Mouse (Mus musculus): ENCODE measurements around the gene Tmem145.

Gene Tmem145

DNA sequence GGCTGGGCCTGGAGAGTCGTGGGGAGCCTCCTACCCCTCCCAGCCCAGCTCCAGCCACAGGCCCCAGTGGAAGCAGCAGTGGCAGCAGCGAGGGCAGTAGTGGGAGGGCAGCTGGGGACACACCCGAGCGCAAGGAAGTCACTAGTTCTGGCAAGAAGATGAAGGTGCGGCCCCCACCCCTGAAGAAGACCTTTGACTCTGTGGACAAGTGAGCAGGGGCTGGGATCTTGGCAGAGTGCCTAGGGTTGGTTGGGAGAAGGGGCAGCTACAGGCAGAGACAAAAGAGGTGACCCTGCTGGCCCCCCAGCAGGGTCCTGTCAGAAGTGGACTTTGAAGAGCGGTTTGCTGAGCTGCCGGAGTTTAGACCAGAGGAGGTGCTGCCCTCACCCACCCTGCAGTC lies 13.8 kb upstream of the Tmem145 start:
- no peak for DNase-seq (ENCODE audit: low spot score)

- no peak for DNase-seq (ENCODE audit: low spot score)
These were observed 12.6 kb upstream of the Tmem145 start for GRCm38 (mm10) chr7:25293191-25293739.

GRCm38 (mm10) chr7:25294495-25294894 lies 11.4 kb upstream of the Tmem145 start:
- DNase-seq (ENCODE audit: low spot score): no peak

GRCm38 (mm10) chr7:25294960-25295722 lies 10.8 kb upstream of the Tmem145 start:
- DNase-seq (ENCODE audit: low spot score): no peak

- DNase-seq (ENCODE audit: low spot score): no peak
These were observed 8.9 kb upstream of the Tmem145 start for GRCm38 (mm10) chr7:25296945-25297453.

- peak; percentile 84 for DNase-seq (ENCODE audit: low spot score)
These were observed 8.2 kb upstream of the Tmem145 start, which contains the start of gene Pafah1b3 for GRCm38 (mm10) chr7:25297454-25298325. Gene Pafah1b3 (minus strand): TSS chr7:25297986.

- no peak for DNase-seq (ENCODE audit: low spot score)
These were observed 4.8 kb upstream of the Tmem145 start, which contains the start of gene Prr19 for GRCm38 (mm10) chr7:25301063-25301462. Gene Prr19 (plus strand): TSS chr7:25301411.

DNA sequence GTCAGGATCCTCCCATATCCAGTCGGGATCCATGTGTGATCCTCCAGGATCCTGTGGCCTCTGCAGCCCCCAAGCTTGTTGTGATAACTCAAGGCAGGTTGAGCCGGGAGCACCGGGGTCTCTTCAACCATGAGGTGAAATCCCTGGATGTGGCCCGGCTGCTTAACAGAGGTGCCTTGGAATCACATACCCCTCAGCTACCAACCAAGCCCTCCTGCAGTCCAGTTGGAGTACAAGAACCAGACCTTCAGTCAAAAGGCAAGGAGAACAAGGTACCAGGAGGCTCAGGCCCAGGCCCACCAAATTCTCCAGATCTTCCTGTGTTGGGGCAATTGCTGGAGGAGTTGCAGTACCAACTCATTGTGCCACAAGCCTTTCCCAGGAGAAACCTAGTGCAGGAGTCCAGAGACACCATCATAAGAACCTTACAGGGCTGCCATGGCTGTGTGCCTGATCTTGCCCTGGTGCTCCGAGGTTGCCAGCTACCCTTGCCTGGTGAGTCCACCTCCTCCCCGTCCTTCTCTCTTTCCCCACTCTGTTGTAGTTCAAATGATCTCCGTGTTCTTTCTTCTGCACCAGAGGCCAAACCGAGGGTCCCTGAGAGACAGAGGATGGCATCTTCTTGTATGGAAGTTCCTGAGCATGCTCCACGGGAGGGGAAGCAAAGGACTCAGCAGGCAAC lies 2.8 kb upstream of the Tmem145 start:
- DNase-seq (ENCODE audit: low spot score): no peak

- DNase-seq (ENCODE audit: low spot score): no peak
These were observed 2.3 kb upstream of the Tmem145 start for GRCm38 (mm10) chr7:25303685-25304006.

- DNase-seq (ENCODE audit: low spot score): no peak
These were observed 425 bp upstream of the Tmem145 start for GRCm38 (mm10) chr7:25305481-25305880.

GRCm38 (mm10) chr7:25306614-25306996 lies 699 bp downstream of the Tmem145 start:
- no peak for DNase-seq (ENCODE audit: low spot score)

DNA sequence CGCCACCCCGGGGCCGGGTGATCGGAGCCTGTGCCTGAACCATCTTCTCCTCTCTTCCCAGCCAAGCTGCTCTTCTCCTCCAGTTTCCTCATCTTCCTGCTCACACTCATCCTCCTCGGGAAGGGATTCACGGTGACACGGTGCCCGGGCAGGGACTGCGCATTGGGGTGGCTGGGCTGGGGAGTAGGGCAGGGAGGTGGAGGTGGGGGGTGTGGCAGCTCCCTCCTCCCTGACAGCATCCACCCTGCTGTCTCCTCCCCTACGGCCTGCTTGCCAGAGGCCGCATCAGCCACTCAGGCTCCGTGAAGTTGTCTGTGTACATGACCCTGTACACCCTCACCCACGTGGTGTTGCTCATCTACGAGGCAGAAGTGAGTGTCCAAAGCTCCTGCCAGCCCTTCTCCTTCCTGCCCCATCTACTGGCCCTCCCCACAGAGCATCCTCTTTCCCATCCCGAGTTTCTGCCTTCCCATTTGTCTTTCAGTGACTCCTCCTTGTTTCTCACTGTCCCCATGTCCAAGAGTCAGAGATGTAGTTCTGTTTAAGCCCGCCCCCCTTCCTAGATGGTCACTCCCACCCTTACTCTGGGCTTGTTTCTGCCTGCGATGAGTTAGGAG lies 2.9 kb downstream of the Tmem145 start:
- no peak for DNase-seq (ENCODE audit: low spot score)

DNA sequence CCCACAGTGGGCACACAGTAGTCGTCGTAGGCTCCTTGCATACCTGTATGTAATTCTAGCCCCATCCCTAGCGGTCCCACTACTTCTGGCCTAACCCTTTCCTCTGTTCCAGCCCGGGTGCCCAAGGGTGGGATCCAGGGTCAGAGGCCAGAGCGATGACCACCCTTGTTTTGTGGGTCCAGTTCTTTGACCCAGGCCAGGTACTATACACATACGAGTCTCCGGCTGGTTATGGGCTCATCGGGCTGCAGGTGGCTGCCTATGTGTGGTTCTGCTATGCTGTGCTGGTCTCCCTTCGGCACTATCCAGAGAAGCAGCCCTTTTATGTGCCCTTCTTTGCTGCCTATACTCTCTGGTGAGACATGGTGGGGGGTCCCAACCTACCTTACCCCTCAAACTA lies 3.5 kb downstream of the Tmem145 start:
- no peak for DNase-seq (ENCODE audit: low spot score)

DNA sequence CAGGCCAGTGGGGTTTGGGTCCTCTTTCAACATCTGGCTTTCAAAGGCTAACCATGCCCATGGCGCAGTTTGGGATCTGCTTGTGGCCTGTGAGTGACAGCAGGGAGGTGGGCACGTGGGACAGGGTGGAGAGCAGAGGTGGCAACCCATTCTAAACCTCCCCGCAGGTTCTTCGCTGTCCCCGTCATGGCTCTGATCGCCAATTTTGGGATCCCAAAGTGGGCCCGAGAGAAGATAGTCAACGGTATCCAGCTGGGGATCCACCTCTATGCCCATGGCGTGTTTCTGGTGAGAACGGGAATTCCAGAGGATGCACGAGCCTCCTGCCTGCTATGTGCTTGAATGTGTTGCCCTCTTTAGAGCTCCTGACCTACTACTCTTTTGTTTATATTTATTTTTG lies 5.3 kb downstream of the Tmem145 start:
- no peak for DNase-seq (ENCODE audit: low spot score)

DNA sequence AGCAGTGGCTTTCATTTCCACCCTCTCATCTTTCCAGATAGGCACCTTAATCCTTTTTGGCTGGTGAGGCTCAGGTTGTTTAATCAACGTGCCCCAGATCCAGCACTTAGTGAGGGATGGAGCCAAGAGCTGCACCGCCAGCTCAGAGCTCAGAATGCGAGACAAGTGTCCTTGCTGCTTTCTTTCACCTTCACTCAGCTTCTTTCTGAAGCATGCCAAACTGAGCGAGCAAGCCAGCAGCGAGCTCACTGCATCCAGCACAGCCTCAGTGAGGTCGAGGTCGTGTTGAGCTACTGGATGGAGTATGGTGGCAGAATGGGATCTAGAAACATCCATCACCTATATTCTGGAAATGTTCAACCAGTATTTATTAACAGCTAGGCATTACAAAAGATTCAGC lies 7.4 kb downstream of the Tmem145 start:
- no peak for DNase-seq (ENCODE audit: low spot score)

DNA sequence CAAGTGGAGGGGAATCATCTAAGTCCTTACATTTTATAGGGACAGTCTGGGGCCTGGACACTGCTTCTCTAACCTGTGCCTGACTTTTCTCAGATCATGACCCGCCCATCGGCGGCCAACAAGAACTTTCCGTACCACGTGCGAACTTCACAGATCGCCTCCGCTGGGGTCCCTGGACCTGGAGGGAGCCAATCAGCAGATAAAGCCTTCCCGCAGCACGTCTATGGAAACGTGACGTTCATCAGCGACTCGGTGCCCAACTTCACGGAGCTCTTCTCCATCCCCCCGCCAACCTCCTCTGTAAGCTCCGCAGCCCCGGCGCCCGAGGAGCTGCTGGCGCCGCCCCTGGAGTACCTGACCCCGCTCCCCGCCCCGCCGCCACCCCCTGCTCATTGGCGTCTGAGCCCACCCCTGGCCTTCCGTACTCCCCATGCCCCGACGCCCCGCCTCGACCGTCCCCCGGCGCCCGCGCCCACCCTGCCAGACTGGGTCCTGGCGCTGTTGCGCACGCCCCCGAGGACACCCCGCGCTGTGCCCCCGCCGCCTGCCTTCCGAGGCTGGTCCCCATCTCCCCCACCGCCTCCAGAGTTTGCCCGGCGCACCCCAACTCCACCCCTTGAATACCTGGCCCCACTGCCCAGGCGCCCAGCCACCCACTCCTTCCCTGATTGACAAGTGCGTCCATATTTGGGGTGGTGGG lies 8.8 kb downstream of the Tmem145 start:
- no peak for DNase-seq (ENCODE audit: low spot score)

DNA sequence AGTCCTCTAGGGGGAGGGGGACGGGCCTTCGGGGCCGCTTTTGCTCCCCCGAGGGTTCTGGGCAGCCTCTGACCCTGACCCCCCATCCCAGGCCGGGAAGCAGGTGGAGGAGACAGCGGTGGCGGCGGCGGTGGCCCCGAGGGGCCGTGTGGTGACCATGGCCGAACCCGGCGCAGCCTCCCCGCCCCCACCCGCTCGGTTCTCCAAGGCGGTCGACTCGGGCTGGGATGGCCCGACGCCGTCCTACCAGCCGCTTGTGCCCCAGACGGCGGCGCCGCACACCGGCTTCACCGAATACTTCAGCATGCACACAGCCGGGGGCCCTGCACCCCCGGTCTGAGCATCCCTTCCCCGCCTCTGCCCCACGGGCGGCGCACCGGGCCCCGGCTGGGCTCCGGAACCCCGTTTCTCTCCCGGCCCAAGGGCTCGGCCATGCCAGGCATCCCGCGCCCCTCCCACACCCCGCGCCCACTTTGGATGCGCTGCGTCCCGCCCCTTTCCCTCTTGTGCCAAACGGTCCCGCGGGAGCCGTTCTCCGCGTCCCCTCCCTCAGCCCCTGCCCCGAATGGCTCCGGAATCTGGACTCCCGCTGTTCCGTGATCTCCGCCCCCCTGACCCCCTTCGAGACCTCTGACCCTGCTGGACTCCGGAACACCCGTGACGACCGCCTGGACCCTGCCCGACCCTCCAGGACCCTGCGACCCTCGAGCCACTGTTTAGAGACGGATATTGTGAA lies 9.6 kb downstream of the Tmem145 start:
- no peak for DNase-seq (ENCODE audit: low spot score)

- DNase-seq (ENCODE audit: low spot score): peak; percentile 98
These were observed 10.9 kb downstream of the Tmem145 start, which contains the start of gene Megf8 for GRCm38 (mm10) chr7:25316532-25317445. Gene Megf8 (plus strand): TSS chr7:25317164.

DNA sequence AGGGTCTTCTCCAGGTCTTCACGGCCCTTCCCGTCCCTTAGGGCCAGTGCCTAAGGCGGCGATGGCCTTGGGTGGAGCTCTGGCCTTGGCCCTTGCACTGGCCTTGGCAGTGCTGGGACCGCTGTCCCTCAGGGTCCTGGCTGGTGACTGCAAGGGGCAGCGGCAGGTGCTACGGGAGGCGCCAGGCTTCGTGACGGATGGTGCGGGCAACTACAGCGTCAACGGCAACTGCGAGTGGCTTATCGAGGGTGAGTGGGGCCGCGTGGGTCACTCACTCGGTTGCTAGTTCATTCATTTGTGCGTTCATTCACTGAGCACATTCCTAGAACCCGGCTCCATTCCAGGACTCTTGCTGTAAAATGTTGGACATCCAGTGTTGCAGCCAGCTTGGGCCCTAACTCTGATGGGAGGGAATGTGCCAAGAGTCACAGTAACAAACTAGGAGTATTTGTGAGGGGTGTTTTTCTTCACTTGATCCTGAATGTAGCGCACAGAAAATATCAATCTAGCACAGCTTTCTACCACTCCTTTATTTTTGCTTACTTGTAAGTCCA lies 11.6 kb downstream of the Tmem145 start:
- no peak for DNase-seq (ENCODE audit: low spot score)
